In genomic region chr3:32818327-32818900, GRCm38 (mm10) we compare ENCODE assay signal across 8 mouse cellular contexts. TPM values are rescaled to one million over a fixed set of nuclear protein-coding genes. Genes with fewer than 3 reads are reported as not detected.
DNase-seq lines count a peak whose midpoint lies in the region; ATAC-seq lines count a peak whose summit lies in the region.

No protein-coding gene starts in this region.

- H3K9ac ChIP-seq in kidney, embryonic 14.5 days (ENCODE audit: low read depth, low read length), result peak overlapping the region; percentile 60; the same call in 1 of the 2 replicates
- H3K9ac ChIP-seq in intestine, embryonic 15.5 days, result peak overlapping the region; percentile 8; the same call in 1 of the 2 replicates
- peak overlapping the region; percentile 91 for H3K9ac ChIP-seq in neural tube, embryonic 14.5 days (replicated peaks; ENCODE audit: low read depth, low read length)

- H3K27ac ChIP-seq in kidney, embryonic 14.5 days (ENCODE audit: low read depth, low read length), result no peak overlapping the region
- H3K27ac ChIP-seq in intestine, embryonic 15.5 days, result no peak overlapping the region
- no peak overlapping the region for H3K27ac ChIP-seq in neural tube, embryonic 14.5 days (ENCODE audit: low read depth, low read length)

- peak overlapping the region; percentile 87 for H3K4me2 ChIP-seq in kidney, embryonic 14.5 days (replicated peaks; ENCODE audit: low read depth, low read length)
- peak overlapping the region; percentile 78 for H3K4me2 ChIP-seq in intestine, embryonic 15.5 days (replicated peaks)
- peak overlapping the region; percentile 59 for H3K4me2 ChIP-seq in neural tube, embryonic 14.5 days (ENCODE audit: low read depth, low read length)

- H3K27me3 ChIP-seq in kidney, embryonic 14.5 days (ENCODE audit: control insufficient read depth, insufficient read depth, low read length), result no peaks in the 10 kb centered on the region
- no peaks in the 10 kb centered on the region for H3K27me3 ChIP-seq in intestine, embryonic 15.5 days (replicated peaks)
- H3K27me3 ChIP-seq in neural tube, embryonic 14.5 days (ENCODE audit: control insufficient read depth, insufficient read depth, low read length), result no peaks in the 10 kb centered on the region

- DNase-seq in kidney, adult 18-20 months, result no peak
- DNase-seq in cerebellum, postnatal 25 days, result peak; percentile 17 to 21
- DNase-seq in gastrocnemius, postnatal 25 days, result peak; percentile 36
- DNase-seq in left cerebral cortex, adult 9 months (ENCODE audit: low spot score in 2 of 2), result no peak
- DNase-seq in frontal cortex, postnatal 25 days (ENCODE audit: low spot score in 2 of 2), result no peak

- ATAC-seq in kidney, embryonic 14.5 days (ENCODE audit: low FRiP score, low TSS enrichment), result 0 out of 2 replicates have a peak, but pooled peaks have one; percentile 8
- no peak for ATAC-seq in intestine, embryonic 15.5 days
- ATAC-seq in neural tube, embryonic 14.5 days (ENCODE audit: low read depth), result no peak

- no peaks in the 10 kb centered on the region for H3K9me3 ChIP-seq in kidney, embryonic 14.5 days (ENCODE audit: control insufficient read depth, low read length)
- H3K9me3 ChIP-seq in intestine, embryonic 15.5 days, result no peaks in the 10 kb centered on the region
- no peaks in the 10 kb centered on the region for H3K9me3 ChIP-seq in neural tube, embryonic 14.5 days (ENCODE audit: control insufficient read depth, low read length)

- 5% methylated on average over 12 of the region's 12 CpGs for WGBS in kidney, embryonic 14.5 days
- WGBS in intestine, embryonic 15.5 days, result 9% methylated on average over 12 of the region's 12 CpGs
- WGBS in neural tube, embryonic 14.5 days, result 5% methylated on average over 12 of the region's 12 CpGs

- H3K4me3 ChIP-seq in kidney, embryonic 14.5 days (ENCODE audit: low read length), result peak overlapping the region; percentile 63
- peak overlapping the region; percentile 64 for H3K4me3 ChIP-seq in intestine, embryonic 15.5 days (replicated peaks)
- peak overlapping the region; percentile 85 for H3K4me3 ChIP-seq in neural tube, embryonic 14.5 days (ENCODE audit: low read depth, low read length)

- H3K4me1 ChIP-seq in kidney, embryonic 14.5 days (ENCODE audit: control insufficient read depth, insufficient read depth, low read length), result no peaks in the 10 kb centered on the region
- peaks cover 4% of the 10 kb centered on the region; the same call in 1 of the 2 replicates for H3K4me1 ChIP-seq in intestine, embryonic 15.5 days (replicated peaks)
- peaks cover 8% of the 10 kb centered on the region; the same call in 1 of the 2 replicates for H3K4me1 ChIP-seq in neural tube, embryonic 14.5 days (ENCODE audit: control insufficient read depth, insufficient read depth, low read length)

- no peaks in the 10 kb centered on the region for H3K36me3 ChIP-seq in kidney, embryonic 14.5 days (ENCODE audit: control insufficient read depth, insufficient read depth, low read length)
- no peaks in the 10 kb centered on the region for H3K36me3 ChIP-seq in intestine, embryonic 15.5 days
- H3K36me3 ChIP-seq in neural tube, embryonic 14.5 days (ENCODE audit: control insufficient read depth, insufficient read depth, low read length), result no peaks in the 10 kb centered on the region

RNA-seq across cellular contexts. Expression of gene Usp13, which starts 1.1 kb away (rescaled TPM):
- 2.4 and 4.7 TPM in 2 replicates for polyA plus RNA-seq in kidney, embryonic 14.5 days (2014; fragmentation: Nextera tagmentation; extraction: Ambion mirVana)
- total RNA-seq in gastrocnemius, postnatal 25 days (2021), result 100 to 1,000 TPM; 200 to 220 TPM
- 2.5 and 4.3 TPM in 2 replicates for polyA plus RNA-seq in intestine, embryonic 15.5 days (2015; fragmentation: Nextera tagmentation; extraction: Ambion mirVana)
- polyA plus RNA-seq in neural tube, embryonic 14.5 days (2014; fragmentation: Nextera tagmentation; extraction: Ambion mirVana), result 15.1 and 15.8 TPM in 2 replicates

Comparison
In these comparisons a context has a peak if more than half of its experiments do, and no peak if none do; other contexts are left out.
1. H3K9ac ChIP-seq: peak in every context shown above with its lines; median percentile 91 in neural tube, embryonic 14.5 days; 60 in kidney, embryonic 14.5 days; 8 in intestine, embryonic 15.5 days.
2. DNase-seq: peak in cerebellum, postnatal 25 days (2 of 2) and gastrocnemius, postnatal 25 days (single experiment); none in kidney, adult 18-20 months (single experiment), left cerebral cortex, adult 9 months (0 of 2) and frontal cortex, postnatal 25 days (0 of 2).
3. Peak in every context shown above with its lines, with median percentiles within 50 percentile points of each other: H3K4me2 ChIP-seq and H3K4me3 ChIP-seq.